Mouse (Mus musculus): Measurements from ENCODE around the gene Olfr718-ps1. TPM values are rescaled to one million over a fixed set of nuclear protein-coding genes. Genes with fewer than 3 reads are reported as not detected.

Gene Olfr718-ps1
- polyA plus RNA-seq, 1 experiment from 2014 or later: 0.04 TPM

Small RNA genes lying within 50 kb of the gene (microRNA-seq; reads per million reads assigned to microRNA genes)
- gene Gm44405: not detected

Other genes with a start within 250 kb of the Olfr718-ps1 start
- 12,012 and 12,961 TPM in 2 replicates for gene Actb, start 240.8 kb downstream of the Olfr718-ps1 start, polyA plus RNA-seq (2014; fragmentation: Nextera tagmentation; extraction: Ambion mirVana)
- 428 and 502 TPM in 2 replicates for gene Fscn1, start 187.2 kb downstream of the Olfr718-ps1 start, polyA plus RNA-seq (2014; fragmentation: Nextera tagmentation; extraction: Ambion mirVana)
- 25.0 and 36.8 TPM in 2 replicates for gene Rnf216, start 34.6 kb downstream of the Olfr718-ps1 start, polyA plus RNA-seq (2014; fragmentation: Nextera tagmentation; extraction: Ambion mirVana)
- 16.6 and 20.9 TPM in 2 replicates for gene Rbak, start 33.2 kb upstream of the Olfr718-ps1 start, polyA plus RNA-seq (2014; fragmentation: Nextera tagmentation; extraction: Ambion mirVana)
- gene Spdye4b, start 33.4 kb upstream of the Olfr718-ps1 start, polyA plus RNA-seq (2014; fragmentation: Nextera tagmentation; extraction: Ambion mirVana): not detected in 2 replicates
- gene Spdye4a, start 79.3 kb upstream of the Olfr718-ps1 start, polyA plus RNA-seq (2014; fragmentation: Nextera tagmentation; extraction: Ambion mirVana): 0.15 TPM in 1 of 2 replicates, not detected in the other
- gene Zfp12, start 87.6 kb upstream of the Olfr718-ps1 start, polyA plus RNA-seq (2014; fragmentation: Nextera tagmentation; extraction: Ambion mirVana): 24.0 and 31.0 TPM in 2 replicates
- 5.2 and 7.0 TPM in 2 replicates for gene Zfp316, start 122.4 kb upstream of the Olfr718-ps1 start, polyA plus RNA-seq (2014; fragmentation: Nextera tagmentation; extraction: Ambion mirVana)
- 0.17 and 0.29 TPM in 2 replicates for gene Zfp853, start 146.0 kb upstream of the Olfr718-ps1 start, polyA plus RNA-seq (2014; fragmentation: Nextera tagmentation; extraction: Ambion mirVana)
- gene E130309D02Rik, start 167.8 kb upstream of the Olfr718-ps1 start, polyA plus RNA-seq (2014; fragmentation: Nextera tagmentation; extraction: Ambion mirVana): 20.1 and 29.0 TPM in 2 replicates
- 81.2 and 84.9 TPM in 2 replicates for gene Zdhhc4, start 181.7 kb upstream of the Olfr718-ps1 start, polyA plus RNA-seq (2014; fragmentation: Nextera tagmentation; extraction: Ambion mirVana)
- 0.24 and 0.44 TPM in 2 replicates for gene Grid2ip, start 209.8 kb upstream of the Olfr718-ps1 start, polyA plus RNA-seq (2014; fragmentation: Nextera tagmentation; extraction: Ambion mirVana)